Mouse (Mus musculus) gastrocnemius, postnatal 10 days (tissue): ENCODE measurements at regions not wholly inside any gene's neighbourhood (a gene's known extent, or its start where the extent isn't known, plus 50 kb on each side); places are given as distances from the start of the nearest gene placed in this dataset.
"Not testable (repeated sequence)": the region's sequence is repeated elsewhere in the genome, so short reads cannot be mapped to it uniquely, and the experiment has no call there.

ENCODE experiments used
- DNase-seq: peaks from one replicate; pipeline ENCODE4 v3.0.0; 2021; ENCODE audit warnings: mixed read lengths

- no peak for DNase-seq
Observed at GRCm38 (mm10) chr7:137649650-137650049, 212.2 kb downstream of the Glrx3 start.

- no peak for DNase-seq
Observed at GRCm38 (mm10) chr7:137653837-137654236, 216.4 kb downstream of the Glrx3 start.

GRCm38 (mm10) chr7:137667165-137667564 is 229.8 kb downstream of the Glrx3 start:
- DNase-seq, result no peak

GRCm38 (mm10) chr7:137671156-137671555 is 233.7 kb downstream of the Glrx3 start:
- no peak for DNase-seq

GRCm38 (mm10) chr7:137674596-137674995 is 237.2 kb downstream of the Glrx3 start:
- DNase-seq, result no peak

- no peak for DNase-seq
Observed at GRCm38 (mm10) chr7:137675381-137675780, 238.0 kb downstream of the Glrx3 start.

GRCm38 (mm10) chr7:137684826-137685225 is 247.4 kb downstream of the Glrx3 start:
- no peak for DNase-seq

- no peak for DNase-seq
Observed at GRCm38 (mm10) chr7:137685320-137685719, 247.9 kb downstream of the Glrx3 start.

- DNase-seq, result no peak
Observed at GRCm38 (mm10) chr7:137696831-137697230, 259.4 kb downstream of the Glrx3 start.

GRCm38 (mm10) chr7:137698501-137698900 is 261.1 kb downstream of the Glrx3 start:
- not testable (repeated sequence) for DNase-seq

- DNase-seq, result no peak
Observed at GRCm38 (mm10) chr7:137712862-137713261, 275.4 kb downstream of the Glrx3 start.

GRCm38 (mm10) chr7:137713856-137714255 is 276.4 kb downstream of the Glrx3 start:
- DNase-seq, result no peak

GRCm38 (mm10) chr7:137714318-137714962 is 277.0 kb downstream of the Glrx3 start:
- DNase-seq, result no peak

- DNase-seq, result no peak
Observed at GRCm38 (mm10) chr7:137715126-137715900, 277.9 kb downstream of the Glrx3 start.

GRCm38 (mm10) chr7:137723361-137724040 is 286.1 kb downstream of the Glrx3 start:
- DNase-seq, result no peak

- no peak for DNase-seq
Observed at GRCm38 (mm10) chr7:137726031-137726430, 288.6 kb downstream of the Glrx3 start.

GRCm38 (mm10) chr7:137735873-137736527 is 298.6 kb downstream of the Glrx3 start:
- DNase-seq, result no peak

GRCm38 (mm10) chr7:137741702-137742101 is 304.3 kb downstream of the Glrx3 start:
- no peak for DNase-seq

GRCm38 (mm10) chr7:137742297-137742751 is 304.9 kb downstream of the Glrx3 start:
- DNase-seq, result no peak

GRCm38 (mm10) chr7:137745575-137745974 is 308.2 kb downstream of the Glrx3 start:
- no peak for DNase-seq

GRCm38 (mm10) chr7:137745991-137746390 is 308.6 kb downstream of the Glrx3 start:
- DNase-seq, result no peak

- DNase-seq, result no peak
Observed at GRCm38 (mm10) chr7:137748936-137749335, 311.5 kb downstream of the Glrx3 start.

- DNase-seq, result no peak
Observed at GRCm38 (mm10) chr7:137750741-137751140, 313.3 kb downstream of the Glrx3 start.
